Mouse (Mus musculus) stomach, embryonic 14.5 days (tissue): Measurements from ENCODE around the gene Cntnap5a. TPM values are rescaled to one million over a fixed set of nuclear protein-coding genes. Genes with fewer than 3 reads are reported as not detected.
A peak's percentile ranks its signal among the peaks of the same experiment; 100 is the strongest.

Experiments used
- ATAC-seq: fragments of 200-750 bp; cut with Nextera tagmentation; 2 replicates; pipeline ENCODE4 v1.8.0; 2017; ENCODE audit warnings: low read depth, moderate TSS enrichment; ENCODE audit not compliant: insufficient number of reproducible peaks, insufficient read depth, low FRiP score
- H3K27ac ChIP-seq: fragments of 300-500 bp; sonication (generic); 2 replicates; pipeline ENCODE4 v1.5.1; 2014; ENCODE audit warnings: mild to moderate bottlenecking, low read length, moderate library complexity, mixed read lengths
- H3K27me3 ChIP-seq: fragments of 300-500 bp; sonication (generic); 2 replicates; pipeline ENCODE4 v1.6.1; 2014; ENCODE audit warnings: low read length, control low read depth, mixed read lengths; ENCODE audit not compliant: control insufficient read depth, insufficient read depth
- H3K36me3 ChIP-seq: fragments of 300-500 bp; sonication (generic); 2 replicates; pipeline ENCODE4 v1.6.1; 2014; ENCODE audit warnings: mild to moderate bottlenecking, control low read depth, low read length, moderate library complexity, mixed read lengths; ENCODE audit not compliant: control insufficient read depth, insufficient read depth
- H3K4me1 ChIP-seq: fragments of 300-500 bp; sonication (generic); 2 replicates; pipeline ENCODE4 v1.6.1; 2014; ENCODE audit warnings: low read length, control low read depth, mixed read lengths; ENCODE audit not compliant: control insufficient read depth, insufficient read depth
- H3K4me2 ChIP-seq: fragments of 300-500 bp; sonication (generic); replicated peaks from 2 replicates; pipeline ENCODE4 v1.6.1; 2014; ENCODE audit warnings: low read depth, low read length, control low read depth
- H3K4me3 ChIP-seq: fragments of 300-500 bp; sonication (generic); 2 replicates; pipeline ENCODE4 v1.5.1; 2014; ENCODE audit warnings: low read depth, low read length, control low read depth
- H3K9ac ChIP-seq: fragments of 300-500 bp; sonication (generic); replicated peaks from 2 replicates; pipeline ENCODE4 v1.6.1; 2014; ENCODE audit warnings: low read depth, mild to moderate bottlenecking, control low read depth, low read length, moderate library complexity, mixed read lengths
- H3K9me3 ChIP-seq: fragments of 300-500 bp; sonication (generic); 2 replicates; pipeline ENCODE4 v1.6.1; 2016; ENCODE audit warnings: low read depth, low read length, control low read depth; ENCODE audit not compliant: control insufficient read depth
- WGBS: fragments of 180-500 bp; shearing (Covaris S2); extraction: QIAGEN DNeasy Blood & Tissue Kit; methylation state at CpG from one replicate; pipeline ENCODE4 v1.1.7; 2014; 5-methylcytosine and 5-hydroxymethylcytosine counted together
- polyA plus RNA-seq: library from polyadenylated mRNA; unstranded; fragments of >200 nt; fragmentation: Nextera tagmentation; extraction: Ambion mirVana; gene quantifications from 2 replicates; pipeline ENCODE4 v1.2.1, GENCODE M21; 2014

Cntnap5a gene
- polyA plus RNA-seq, 1 experiment from 2014 or later: 0.14 TPM

- Histone ChIP-seq H3K4me1 (no peaks in the 10 kb centered on the region), H3K4me3 (no peak overlapping the region), H3K9ac (no peak overlapping the region), H3K27ac (no peak overlapping the region), H3K9me3 (no peaks in the 10 kb centered on the region), H3K4me2 (no peak overlapping the region), H3K27me3 (no peaks in the 10 kb centered on the region), H3K36me3 (no peaks in the 10 kb centered on the region)
- ATAC-seq: no peak
Observed at GRCm38 (mm10) chr1:116240538-116240937, 556.0 kb downstream of the Cntnap5a start.

- Histone ChIP-seq H3K27ac (no peak overlapping the region), H3K4me3 (no peak overlapping the region), H3K4me1 (no peaks in the 10 kb centered on the region), H3K36me3 (no peaks in the 10 kb centered on the region), H3K9me3 (no peaks in the 10 kb centered on the region), H3K4me2 (no peak overlapping the region), H3K9ac (no peak overlapping the region), H3K27me3 (no peaks in the 10 kb centered on the region)
- WGBS: 64% methylated on average over 2 of the region's 2 CpGs
- ATAC-seq: no peak
Observed at GRCm38 (mm10) chr1:116243856-116244255, 559.3 kb downstream of the Cntnap5a start.

- no peaks in the 10 kb centered on the region for H3K4me1 ChIP-seq
- H3K4me2 ChIP-seq: no peak overlapping the region
- no peaks in the 10 kb centered on the region for H3K27me3 ChIP-seq
- H3K4me3 ChIP-seq: no peak overlapping the region
- no peaks in the 10 kb centered on the region for H3K36me3 ChIP-seq
- H3K9me3 ChIP-seq: no peaks in the 10 kb centered on the region
- no peak for ATAC-seq
- no peak overlapping the region for H3K27ac ChIP-seq
- H3K9ac ChIP-seq: no peak overlapping the region
Observed at GRCm38 (mm10) chr1:116281144-116281543, 596.6 kb downstream of the Cntnap5a start.

GRCm38 (mm10) chr1:116283968-116284367, 599.4 kb downstream of the Cntnap5a start:
- no peak for ATAC-seq
- Histone ChIP-seq H3K27ac (no peak overlapping the region), H3K4me1 (no peaks in the 10 kb centered on the region), H3K9ac (no peak overlapping the region), H3K4me2 (no peak overlapping the region), H3K27me3 (no peaks in the 10 kb centered on the region), H3K9me3 (no peaks in the 10 kb centered on the region), H3K4me3 (no peak overlapping the region), H3K36me3 (no peaks in the 10 kb centered on the region)
- 62% methylated on average over 1 of the region's 1 CpGs for WGBS

GRCm38 (mm10) chr1:116306555-116306954, 622.0 kb downstream of the Cntnap5a start:
- Histone ChIP-seq H3K4me1 (no peaks in the 10 kb centered on the region), H3K9me3 (no peaks in the 10 kb centered on the region), H3K27me3 (no peaks in the 10 kb centered on the region), H3K9ac (no peak overlapping the region), H3K4me3 (no peak overlapping the region), H3K27ac (no peak overlapping the region), H3K4me2 (no peak overlapping the region), H3K36me3 (no peaks in the 10 kb centered on the region)
- ATAC-seq: peak; percentile 46; the same call in 1 of the 2 replicates
- WGBS: 45% methylated on average over 3 of the region's 3 CpGs

- Histone ChIP-seq H3K27me3 (no peaks in the 10 kb centered on the region), H3K4me2 (no peak overlapping the region), H3K9me3 (no peaks in the 10 kb centered on the region), H3K27ac (no peak overlapping the region), H3K36me3 (no peaks in the 10 kb centered on the region), H3K9ac (no peak overlapping the region), H3K4me1 (no peaks in the 10 kb centered on the region), H3K4me3 (no peak overlapping the region)
- WGBS: 71% methylated on average over 3 of the region's 3 CpGs
- no peak for ATAC-seq
Observed at GRCm38 (mm10) chr1:116311512-116311911, 627.0 kb downstream of the Cntnap5a start.

GRCm38 (mm10) chr1:116313269-116313668, 628.7 kb downstream of the Cntnap5a start:
- H3K4me2 ChIP-seq: no peak overlapping the region
- H3K27me3 ChIP-seq: no peaks in the 10 kb centered on the region
- no peak overlapping the region for H3K9ac ChIP-seq
- H3K9me3 ChIP-seq: no peaks in the 10 kb centered on the region
- ATAC-seq: no peak
- H3K4me1 ChIP-seq: no peaks in the 10 kb centered on the region
- H3K27ac ChIP-seq: no peak overlapping the region
- no peak overlapping the region for H3K4me3 ChIP-seq
- H3K36me3 ChIP-seq: no peaks in the 10 kb centered on the region

- Histone ChIP-seq H3K4me2 (no peak overlapping the region), H3K27me3 (no peaks in the 10 kb centered on the region), H3K4me1 (no peaks in the 10 kb centered on the region), H3K27ac (no peak overlapping the region), H3K36me3 (no peaks in the 10 kb centered on the region), H3K9me3 (no peaks in the 10 kb centered on the region), H3K9ac (no peak overlapping the region), H3K4me3 (no peak overlapping the region)
- ATAC-seq: no peak
Observed at GRCm38 (mm10) chr1:116324505-116324904, 639.9 kb downstream of the Cntnap5a start.

GRCm38 (mm10) chr1:116353669-116354068, 669.1 kb downstream of the Cntnap5a start:
- Histone ChIP-seq H3K36me3 (no peaks in the 10 kb centered on the region), H3K9me3 (no peaks in the 10 kb centered on the region), H3K4me2 (no peak overlapping the region), H3K4me1 (no peaks in the 10 kb centered on the region), H3K27me3 (no peaks in the 10 kb centered on the region), H3K9ac (no peak overlapping the region), H3K4me3 (no peak overlapping the region), H3K27ac (no peak overlapping the region)
- no peak for ATAC-seq
